Mouse (Mus musculus) erythroblast, embryonic 14.5 days (primary cell): ENCODE results near the gene Prr15l. TPM values are rescaled to one million over a fixed set of nuclear protein-coding genes. Genes with fewer than 3 reads are reported as not detected.

Source experiments
- H3K27me3 ChIP-seq: 2 replicates; pipeline ENCODE4 v1.6.1; 2012; ENCODE audit warnings: inconsistent platforms; ENCODE audit not compliant: control insufficient read depth
- H3K36me3 ChIP-seq: 2 replicates; pipeline ENCODE4 v1.6.1; 2012; ENCODE audit warnings: mild to moderate bottlenecking, inconsistent platforms; ENCODE audit not compliant: control insufficient read depth
- H3K4me1 ChIP-seq: 2 replicates; pipeline ENCODE4 v1.6.1; 2012; ENCODE audit warnings: inconsistent platforms; ENCODE audit not compliant: control insufficient read depth
- H3K4me3 ChIP-seq: replicated peaks from 2 replicates; pipeline ENCODE3; 2012; ENCODE audit warnings: moderate library complexity, mild to moderate bottlenecking, inconsistent platforms
- H3K9me3 ChIP-seq: 2 replicates; pipeline ENCODE4 v1.6.1; 2012; ENCODE audit warnings: low read length, inconsistent platforms, mixed read lengths; ENCODE audit not compliant: control insufficient read depth
- GATA1 ChIP-seq: IDR thresholded peaks from 2 replicates; pipeline ENCODE4 v1.6.1; 2012; ENCODE audit warnings: low read length, inconsistent platforms, mixed read lengths
- TAL1 ChIP-seq: IDR thresholded peaks from 3 replicates; pipeline ENCODE4 v1.6.1; 2012; ENCODE audit warnings: low read length, inconsistent platforms, mixed read lengths
- polyA plus RNA-seq: library from polyadenylated mRNA; stranded (reverse); fragments of >175 nt; gene quantifications from 2 replicates; pipeline ENCODE4 v1.2.3, GENCODE M21; 2012

The Prr15l gene
- polyA plus RNA-seq, 1 experiment, result 3.0 TPM

GRCm38 (mm10) chr11:96941989-96942590, 14.2 kb downstream of the Prr15l start:
- Histone ChIP-seq H3K27me3 (no peaks in the 10 kb centered on the region), H3K4me1 (peaks cover 95% of the 10 kb centered on the region), H3K9me3 (no peaks in the 10 kb centered on the region), H3K4me3 (peak overlapping the region; percentile 78), H3K36me3 (peaks cover 83% of the 10 kb centered on the region)
- peak; percentile 64 for TF ChIP-seq GATA1
- peak; percentile 71 for TF ChIP-seq TAL1

GRCm38 (mm10) chr11:96943746-96944304, 15.9 kb downstream of the Prr15l start, which contains the start of gene Pnpo:
Gene Pnpo, minus strand, starts transcription at chr11:96943986.
- H3K27me3 ChIP-seq, result no peaks in the 10 kb centered on the region
- H3K4me1 ChIP-seq, result peaks cover 95% of the 10 kb centered on the region
- H3K9me3 ChIP-seq, result peaks cover 1% of the 10 kb centered on the region
- peaks cover 83% of the 10 kb centered on the region for H3K36me3 ChIP-seq
- peak within 1 kb of the TSS; percentile 78 for H3K4me3 ChIP-seq
- TF ChIP-seq TAL1 (no peak), GATA1 (no peak)

GRCm38 (mm10) chr11:96944844-96945580, 17.1 kb downstream of the Prr15l start:
- Histone ChIP-seq H3K9me3 (peaks cover 11% of the 10 kb centered on the region), H3K27me3 (no peaks in the 10 kb centered on the region), H3K36me3 (peaks cover 83% of the 10 kb centered on the region), H3K4me1 (peaks cover 95% of the 10 kb centered on the region), H3K4me3 (peak overlapping the region; percentile 78)
- TF ChIP-seq GATA1 (no peak), TAL1 (peak; percentile 42; the same call in 2 of the 3 replicates)

- peaks cover 26% of the 10 kb centered on the region for H3K9me3 ChIP-seq
- H3K27me3 ChIP-seq, result no peaks in the 10 kb centered on the region
- peaks cover 94% of the 10 kb centered on the region for H3K4me1 ChIP-seq
- TF ChIP-seq GATA1 (no peak), TAL1 (no peak)
- H3K4me3 ChIP-seq, result peak overlapping the region; percentile 78
- H3K36me3 ChIP-seq, result peaks cover 83% of the 10 kb centered on the region
Measured at GRCm38 (mm10) chr11:96946498-96946897, 18.6 kb downstream of the Prr15l start.

- peaks cover 83% of the 10 kb centered on the region for H3K36me3 ChIP-seq
- H3K27me3 ChIP-seq, result no peaks in the 10 kb centered on the region
- TF ChIP-seq GATA1 (peak; percentile 95), TAL1 (peak; percentile 88)
- peak overlapping the region; percentile 57 for H3K4me3 ChIP-seq
- peaks cover 94% of the 10 kb centered on the region for H3K4me1 ChIP-seq
- peaks cover 33% of the 10 kb centered on the region for H3K9me3 ChIP-seq
Measured at GRCm38 (mm10) chr11:96947849-96948248, 19.9 kb downstream of the Prr15l start.

DNA sequence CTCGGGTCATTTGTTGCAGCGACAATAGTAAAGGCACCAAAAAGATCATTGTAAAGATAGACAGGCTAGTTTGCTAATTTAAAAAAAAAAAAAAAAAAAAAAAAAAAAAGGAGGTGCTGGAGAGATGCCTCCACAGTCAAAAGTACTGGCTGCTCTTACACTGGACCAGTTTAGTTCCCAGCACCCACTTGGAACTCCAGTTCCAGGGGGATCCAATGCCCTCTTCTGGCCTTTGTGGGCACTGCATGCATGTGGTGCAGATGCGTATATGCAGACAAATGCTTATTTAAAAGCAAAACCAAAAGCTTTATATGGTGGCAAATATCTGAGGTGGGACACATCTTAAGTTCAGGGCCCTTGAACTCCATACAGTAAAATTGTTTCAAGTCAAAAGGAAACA, 22.9 kb downstream of the Prr15l start:
- Histone ChIP-seq H3K9me3 (peaks cover 33% of the 10 kb centered on the region), H3K36me3 (peaks cover 98% of the 10 kb centered on the region), H3K4me1 (peaks cover 92% of the 10 kb centered on the region), H3K27me3 (no peaks in the 10 kb centered on the region), H3K4me3 (no peak overlapping the region)
- TF ChIP-seq GATA1 (no peak), TAL1 (no peak)

DNA sequence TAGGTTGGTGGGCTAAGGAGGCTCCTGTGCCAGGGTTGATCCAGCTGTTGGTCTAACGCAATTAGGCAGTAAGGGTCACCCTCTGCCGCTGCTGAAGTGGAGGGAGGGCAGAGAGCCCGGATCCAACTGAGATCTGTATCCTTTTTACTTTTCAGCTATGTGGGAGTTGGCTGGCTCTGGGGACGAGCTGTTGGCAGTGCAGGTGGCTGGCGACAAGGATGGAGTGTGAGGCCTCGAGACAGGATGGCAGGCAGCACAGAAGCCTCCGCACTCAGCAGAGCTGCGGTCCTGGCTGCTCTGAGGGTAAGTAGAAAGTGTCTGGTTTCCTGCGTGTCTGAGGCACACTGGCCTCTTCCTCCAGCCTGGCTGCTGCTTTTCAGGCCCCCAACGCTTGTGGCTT, 24.5 kb downstream of the Prr15l start:
- Histone ChIP-seq H3K4me1 (peaks cover 92% of the 10 kb centered on the region), H3K4me3 (no peak overlapping the region), H3K9me3 (peaks cover 33% of the 10 kb centered on the region), H3K27me3 (no peaks in the 10 kb centered on the region), H3K36me3 (peaks cover 100% of the 10 kb centered on the region)
- TF ChIP-seq GATA1 (no peak), TAL1 (no peak)

GRCm38 (mm10) chr11:96952896-96953295, 25.0 kb downstream of the Prr15l start:
- no peaks in the 10 kb centered on the region for H3K27me3 ChIP-seq
- no peak overlapping the region for H3K4me3 ChIP-seq
- TF ChIP-seq TAL1 (no peak), GATA1 (no peak)
- peaks cover 33% of the 10 kb centered on the region for H3K9me3 ChIP-seq
- H3K4me1 ChIP-seq, result peaks cover 92% of the 10 kb centered on the region
- H3K36me3 ChIP-seq, result peaks cover 100% of the 10 kb centered on the region

DNA sequence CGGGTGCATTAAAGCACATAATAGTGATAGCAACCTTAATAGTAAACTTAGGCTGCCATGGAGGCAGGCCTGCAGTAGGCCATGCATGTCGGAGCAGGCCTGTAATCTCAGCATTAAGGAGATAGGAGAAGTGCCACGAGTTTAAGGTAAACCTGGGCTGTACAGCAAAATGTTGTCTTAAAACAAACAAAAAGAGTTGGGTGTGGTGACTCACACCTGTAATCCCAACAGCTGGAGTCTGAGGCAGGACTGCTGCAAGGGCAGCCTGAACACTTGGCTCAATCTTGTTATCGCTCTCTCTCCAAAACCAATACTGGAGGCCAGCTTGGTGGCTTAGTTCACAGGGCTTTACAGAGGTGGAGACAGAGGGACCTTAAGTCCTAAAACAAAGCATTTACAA, 27.2 kb downstream of the Prr15l start:
- peaks cover 84% of the 10 kb centered on the region for H3K4me1 ChIP-seq
- H3K9me3 ChIP-seq, result peaks cover 21% of the 10 kb centered on the region
- H3K27me3 ChIP-seq, result no peaks in the 10 kb centered on the region
- peaks cover 99% of the 10 kb centered on the region for H3K36me3 ChIP-seq
- no peak overlapping the region for H3K4me3 ChIP-seq
- TF ChIP-seq TAL1, result no peak
- no peak for TF ChIP-seq GATA1
